Mouse (Mus musculus): ENCODE results near the gene Ntn1.

The Ntn1 gene

GRCm38 (mm10) chr11:68384131-68384530 is 16.5 kb downstream of the Ntn1 start:
- no peak for DNase-seq (ENCODE audit: low read depth)

- no peak for DNase-seq (ENCODE audit: low read depth)
Observed at GRCm38 (mm10) chr11:68383519-68383918, 17.1 kb downstream of the Ntn1 start.

GRCm38 (mm10) chr11:68381833-68382232 is 18.8 kb downstream of the Ntn1 start:
- no peak for DNase-seq (ENCODE audit: low read depth)

- DNase-seq (ENCODE audit: low read depth) = no peak
Observed at GRCm38 (mm10) chr11:68381318-68381717, 19.3 kb downstream of the Ntn1 start.

- no peak for DNase-seq (ENCODE audit: low read depth)
Observed at GRCm38 (mm10) chr11:68378946-68379764, 21.5 kb downstream of the Ntn1 start.

- no peak for DNase-seq (ENCODE audit: low read depth)
Observed at GRCm38 (mm10) chr11:68378419-68378818, 22.2 kb downstream of the Ntn1 start.

- no peak for DNase-seq (ENCODE audit: low read depth)
Observed at GRCm38 (mm10) chr11:68373105-68373504, 27.5 kb downstream of the Ntn1 start.

GRCm38 (mm10) chr11:68371609-68372008 is 29.0 kb downstream of the Ntn1 start:
- DNase-seq (ENCODE audit: low read depth) = no peak

GRCm38 (mm10) chr11:68356901-68357300 is 43.7 kb downstream of the Ntn1 start:
- DNase-seq (ENCODE audit: low read depth) = no peak

GRCm38 (mm10) chr11:68355561-68355960 is 45.1 kb downstream of the Ntn1 start:
- DNase-seq (ENCODE audit: low read depth) = no peak

GRCm38 (mm10) chr11:68354848-68355247 is 45.8 kb downstream of the Ntn1 start:
- DNase-seq (ENCODE audit: low read depth) = no peak

- no peak for DNase-seq (ENCODE audit: low read depth)
Observed at GRCm38 (mm10) chr11:68352236-68352635, 48.4 kb downstream of the Ntn1 start.

GRCm38 (mm10) chr11:68348851-68349250 is 51.8 kb downstream of the Ntn1 start:
- DNase-seq (ENCODE audit: low read depth) = no peak

- no peak for DNase-seq (ENCODE audit: low read depth)
Observed at GRCm38 (mm10) chr11:68348083-68348482, 52.5 kb downstream of the Ntn1 start.

GRCm38 (mm10) chr11:68347508-68347907 is 53.1 kb downstream of the Ntn1 start:
- DNase-seq (ENCODE audit: low read depth) = no peak

GRCm38 (mm10) chr11:68346099-68346498 is 54.5 kb downstream of the Ntn1 start:
- no peak for DNase-seq (ENCODE audit: low read depth)

GRCm38 (mm10) chr11:68344221-68344620 is 56.4 kb downstream of the Ntn1 start:
- no peak for DNase-seq (ENCODE audit: low read depth)

GRCm38 (mm10) chr11:68342761-68343160 is 57.9 kb downstream of the Ntn1 start:
- no peak for DNase-seq (ENCODE audit: low read depth)

GRCm38 (mm10) chr11:68342003-68342400 is 58.6 kb downstream of the Ntn1 start:
- no peak for DNase-seq (ENCODE audit: low read depth)

GRCm38 (mm10) chr11:68341111-68342002 is 59.3 kb downstream of the Ntn1 start:
- DNase-seq (ENCODE audit: low read depth) = no peak

GRCm38 (mm10) chr11:68340366-68340765 is 60.3 kb downstream of the Ntn1 start:
- no peak for DNase-seq (ENCODE audit: low read depth)

- DNase-seq (ENCODE audit: low read depth) = no peak
Observed at GRCm38 (mm10) chr11:68339856-68340255, 60.8 kb downstream of the Ntn1 start.

- no peak for DNase-seq (ENCODE audit: low read depth)
Observed at GRCm38 (mm10) chr11:68339331-68339730, 61.3 kb downstream of the Ntn1 start.

All from induced T-regulatory cell, adult 2 months (primary cell).